Mouse (Mus musculus) olfactory bulb, adult 2 months (tissue): ENCODE measurements around the gene Gp9.

Source experiments
- CTCF ChIP-seq: fragments of 200-500 bp; IDR thresholded peaks from 2 replicates; pipeline ENCODE4 v1.5.1; 2012; ENCODE audit warnings: low read depth, mild to moderate bottlenecking, low read length, moderate library complexity; ENCODE audit not compliant: insufficient read depth
- POLR2A ChIP-seq: fragments of 200-500 bp; IDR thresholded peaks from 2 replicates; pipeline ENCODE4 v1.6.1; 2012; ENCODE audit warnings: mild to moderate bottlenecking, low read depth, low read length, moderate library complexity; ENCODE audit not compliant: insufficient read depth

GRCm38 (mm10) chr6:87748078-87748477 is 29.8 kb upstream of the Gp9 start:
- TF ChIP-seq POLR2A (no peak), CTCF (no peak)
